Mouse (Mus musculus) liver, embryonic 14.5 days (tissue): ENCODE measurements around the gene Ptprd.

Source experiments
- CTCF ChIP-seq: IDR thresholded peaks from 2 replicates; pipeline ENCODE4 v1.5.1; 2016; ENCODE audit warnings: antibody characterized with exemption, low read depth, control low read depth
- EP300 ChIP-seq: IDR thresholded peaks from 2 replicates; pipeline ENCODE4 v1.6.1; 2016; ENCODE audit warnings: antibody characterized with exemption, low read depth

GRCm38 (mm10) chr4:76361546-76361945 is 1850.2 kb downstream of the Ptprd start:
- TF ChIP-seq CTCF (no peak), EP300 (no peak)
